Mouse (Mus musculus) thymus, adult 2 months (tissue): ENCODE measurements around the gene Pwp2. TPM values are rescaled to one million over a fixed set of nuclear protein-coding genes. Genes with fewer than 3 reads are reported as not detected.
"Not testable (repeated sequence)": the region's sequence is repeated elsewhere in the genome, so short reads cannot be mapped to it uniquely, and the experiment has no call there.

Experiments
- DNase-seq: peaks from one replicate; pipeline ENCODE4 v3.0.0; 2021
- H3K27ac ChIP-seq: fragments of 200-500 bp; 2 replicates; pipeline ENCODE4 v1.5.1; 2012; ENCODE audit warnings: low read length, control low read depth; ENCODE audit not compliant: control insufficient read depth, insufficient read depth
- H3K27me3 ChIP-seq: fragments of 200-500 bp; 2 replicates; pipeline ENCODE4 v1.6.1; 2012; ENCODE audit warnings: mild to moderate bottlenecking, low read length, moderate library complexity, mixed read lengths; ENCODE audit not compliant: control insufficient read depth, insufficient read depth
- H3K36me3 ChIP-seq: fragments of 200-500 bp; 2 replicates; pipeline ENCODE4 v1.6.1; 2012; ENCODE audit warnings: mild to moderate bottlenecking, low read length, moderate library complexity; ENCODE audit not compliant: control insufficient read depth, insufficient read depth
- H3K4me1 ChIP-seq: fragments of 200-500 bp; replicated peaks from 2 replicates; pipeline ENCODE4 v1.6.1; 2012; ENCODE audit warnings: low read length; ENCODE audit not compliant: control insufficient read depth, insufficient read depth
- H3K4me3 ChIP-seq: fragments of 200-500 bp; 2 replicates; pipeline ENCODE4 v1.5.1; 2012; ENCODE audit warnings: mild to moderate bottlenecking, low read length, control low read depth, moderate library complexity; ENCODE audit not compliant: control insufficient read depth, insufficient read depth
- CTCF ChIP-seq: fragments of 200-500 bp; IDR thresholded peaks from 2 replicates; pipeline ENCODE4 v1.5.1; 2012; ENCODE audit warnings: mild to moderate bottlenecking, control low read depth, low read length, moderate library complexity, borderline replicate concordance; ENCODE audit not compliant: control insufficient read depth, poor library complexity, insufficient read depth; ENCODE audit errors: extremely low read depth
- POLR2A ChIP-seq: fragments of 200-500 bp; IDR thresholded peaks from 2 replicates; pipeline ENCODE4 v1.6.1; 2012; ENCODE audit warnings: mild to moderate bottlenecking, low read length, control low read depth, moderate library complexity; ENCODE audit not compliant: control insufficient read depth, poor library complexity, insufficient read depth; ENCODE audit errors: extremely low read depth
- WGBS: fragments of 180-500 bp; shearing (Covaris S2); methylation state at CpG from one replicate; pipeline ENCODE4 v1.1.7; 2018; 5-methylcytosine and 5-hydroxymethylcytosine counted together
- polyA plus RNA-seq: library from polyadenylated mRNA; depleted of rRNA; stranded (reverse); fragments of >200 nt; gene quantifications from 2 replicates; pipeline ENCODE4 v1.2.3, GENCODE M21; 2012

The Pwp2 gene
- polyA plus RNA-seq, 1 experiment = 16.4 TPM

- H3K27ac ChIP-seq = no peak overlapping the region
- WGBS = 79% methylated on average over 6 of the region's 6 CpGs
- peak; percentile 40 for DNase-seq
- no peaks in the 10 kb centered on the region for H3K27me3 ChIP-seq
- peaks cover 76% of the 10 kb centered on the region for H3K36me3 ChIP-seq
- H3K4me1 ChIP-seq = no peaks in the 10 kb centered on the region
- TF ChIP-seq CTCF = peak; percentile 21; the same call in 1 of the 2 replicates
- TF ChIP-seq POLR2A = no peak
- H3K4me3 ChIP-seq = no peak overlapping the region
These were observed 26.4 kb upstream of the Pwp2 start for GRCm38 (mm10) chr10:78211311-78211710.

- 96% methylated on average over 4 of the region's 4 CpGs for WGBS
- H3K27me3 ChIP-seq = no peaks in the 10 kb centered on the region
- no peaks in the 10 kb centered on the region for H3K4me1 ChIP-seq
- no peak for DNase-seq
- no peak overlapping the region for H3K27ac ChIP-seq
- no peak for TF ChIP-seq CTCF
- TF ChIP-seq POLR2A = no peak
- no peak overlapping the region for H3K4me3 ChIP-seq
- H3K36me3 ChIP-seq = peaks cover 60% of the 10 kb centered on the region
These were observed 16.2 kb upstream of the Pwp2 start for GRCm38 (mm10) chr10:78201182-78201581.

- no peak for DNase-seq
- TF ChIP-seq CTCF (no peak), POLR2A (no peak)
- no peaks in the 10 kb centered on the region for H3K27me3 ChIP-seq
- no peaks in the 10 kb centered on the region for H3K4me1 ChIP-seq
- H3K4me3 ChIP-seq = no peak overlapping the region
- no peak overlapping the region for H3K27ac ChIP-seq
- H3K36me3 ChIP-seq = peaks cover 67% of the 10 kb centered on the region
- 95% methylated on average over 5 of the region's 5 CpGs for WGBS
These were observed 8.0 kb upstream of the Pwp2 start for GRCm38 (mm10) chr10:78192933-78193332.

GRCm38 (mm10) chr10:78186076-78186475 is 1.1 kb upstream of the Pwp2 start:
- H3K4me3 ChIP-seq, H3K27ac ChIP-seq, H3K27me3 ChIP-seq, H3K4me1 ChIP-seq, DNase-seq: not testable (repeated sequence)
- 98% methylated on average over 4 of the region's 4 CpGs for WGBS
- peaks cover 14% of the 10 kb centered on the region for H3K36me3 ChIP-seq

- TF ChIP-seq POLR2A (no peak), CTCF (no peak)
- WGBS = 5% methylated on average over 9 of the region's 9 CpGs
- DNase-seq = no peak
- Histone ChIP-seq H3K27me3 (no peaks in the 10 kb centered on the region), H3K4me1 (peaks cover 9% of the 10 kb centered on the region), H3K27ac (peak overlapping the region; percentile 74), H3K36me3 (peaks cover 7% of the 10 kb centered on the region), H3K4me3 (peak overlapping the region; percentile 47)
These were observed 404 bp upstream of the Pwp2 start for GRCm38 (mm10) chr10:78185381-78185725.

- TF ChIP-seq POLR2A (no peak), CTCF (no peak)
These were observed 1.4 kb downstream of the Pwp2 start for GRCm38 (mm10) chr10:78183577-78183976.

GRCm38 (mm10) chr10:78182321-78182720 is 2.6 kb downstream of the Pwp2 start:
- Histone ChIP-seq H3K27ac (no peak overlapping the region), H3K36me3 (peaks cover 7% of the 10 kb centered on the region; the same call in 1 of the 2 replicates), H3K4me3 (no peak overlapping the region), H3K27me3 (no peaks in the 10 kb centered on the region), H3K4me1 (peaks cover 9% of the 10 kb centered on the region)
- WGBS = 96% methylated on average over 17 of the region's 17 CpGs
- TF ChIP-seq CTCF = no peak
- TF ChIP-seq POLR2A = no peak
- DNase-seq = no peak

More at GRCm38 (mm10) chr10:78183577-78183976, 1.4 kb downstream of the Pwp2 start:
- no peak for DNase-seq
- Histone ChIP-seq H3K4me3 (no peak overlapping the region), H3K36me3 (peaks cover 14% of the 10 kb centered on the region), H3K27ac (no peak overlapping the region), H3K4me1 (peaks cover 9% of the 10 kb centered on the region), H3K27me3 (no peaks in the 10 kb centered on the region)
- 74% methylated on average over 3 of the region's 3 CpGs for WGBS
